Mouse (Mus musculus) heart, postnatal 0 days (tissue): ENCODE results near the gene Pcmt1.

Experiments
- CTCF ChIP-seq: IDR thresholded peaks from 2 replicates; pipeline ENCODE4 v1.5.1; 2016; ENCODE audit warnings: antibody characterized with exemption, control low read depth, low read depth
- EP300 ChIP-seq: IDR thresholded peaks from 2 replicates; pipeline ENCODE4 v1.6.1; 2016; ENCODE audit warnings: antibody characterized with exemption, low read depth

GRCm38 (mm10) chr10:7611647-7612046 is 69.3 kb downstream of the Pcmt1 start:
- TF ChIP-seq CTCF (no peak), EP300 (no peak)
